Mouse (Mus musculus): ENCODE measurements at regions not wholly inside any gene's neighbourhood (a gene's known extent, or its start where the extent isn't known, plus 50 kb on each side); places are given as distances from the start of the nearest gene placed in this dataset.
A peak's percentile ranks its signal among the peaks of the same experiment; 100 is the strongest.
"Not testable (repeated sequence)": the region's sequence is repeated elsewhere in the genome, so short reads cannot be mapped to it uniquely, and the experiment has no call there.

- peak; percentile 88 for ATAC-seq (ENCODE audit: low FRiP score, low read depth)
- no peaks in the 10 kb centered on the region for H3K27me3 ChIP-seq
- H3K4me3 ChIP-seq, result no peak overlapping the region
- 12% methylated on average over 12 of the region's 12 CpGs for WGBS
- H3K4me2 ChIP-seq, result peak overlapping the region; percentile 32
- no peaks in the 10 kb centered on the region for H3K36me3 ChIP-seq
- H3K27ac ChIP-seq (replicated peaks), result 0 out of 2 replicates have a peak overlapping the region, but pooled peaks have one; percentile 38
- no peak overlapping the region for H3K9ac ChIP-seq
- no peaks in the 10 kb centered on the region for H3K9me3 ChIP-seq
- peaks cover 16% of the 10 kb centered on the region for H3K4me1 ChIP-seq (replicated peaks)
These were observed 125.7 kb downstream of the Tas2r134 start for GRCm38 (mm10) chr2:51752941-51753564.

DNA sequence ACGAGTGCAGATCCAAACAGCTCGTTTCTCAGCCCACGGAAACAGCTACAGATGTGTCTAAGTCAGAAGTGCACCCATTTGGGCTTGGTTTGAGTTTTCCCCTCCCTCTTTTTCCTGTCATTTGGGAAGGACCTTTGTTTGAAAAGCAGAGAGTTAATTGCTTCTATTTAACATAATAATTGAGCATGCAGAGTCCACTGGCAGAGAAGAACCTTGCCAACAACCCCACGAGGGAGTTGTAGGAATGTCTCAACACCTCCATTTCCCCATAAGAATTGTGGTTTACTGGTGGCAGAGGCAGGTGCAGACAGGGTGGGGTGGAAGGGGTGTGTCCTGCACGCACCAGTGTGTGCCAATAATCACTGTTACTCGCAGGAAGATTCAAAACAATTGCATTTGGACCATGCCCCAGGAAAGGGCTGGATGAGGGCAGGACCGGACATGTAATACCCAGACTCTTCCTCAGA, 126.3 kb downstream of the Tas2r134 start:
- WGBS, result 19% methylated on average over 7 of the region's 7 CpGs
- Histone ChIP-seq H3K27ac (replicated peaks) (0 out of 2 replicates have a peak overlapping the region, but pooled peaks have one; percentile 38), H3K4me1 (replicated peaks) (peaks cover 16% of the 10 kb centered on the region), H3K9ac (no peak overlapping the region), H3K4me3 (no peak overlapping the region), H3K4me2 (peak overlapping the region; percentile 32), H3K9me3 (no peaks in the 10 kb centered on the region), H3K36me3 (no peaks in the 10 kb centered on the region), H3K27me3 (no peaks in the 10 kb centered on the region)
- peak; percentile 27; the same call in 1 of the 2 replicates for ATAC-seq (ENCODE audit: low FRiP score, low read depth)

DNA sequence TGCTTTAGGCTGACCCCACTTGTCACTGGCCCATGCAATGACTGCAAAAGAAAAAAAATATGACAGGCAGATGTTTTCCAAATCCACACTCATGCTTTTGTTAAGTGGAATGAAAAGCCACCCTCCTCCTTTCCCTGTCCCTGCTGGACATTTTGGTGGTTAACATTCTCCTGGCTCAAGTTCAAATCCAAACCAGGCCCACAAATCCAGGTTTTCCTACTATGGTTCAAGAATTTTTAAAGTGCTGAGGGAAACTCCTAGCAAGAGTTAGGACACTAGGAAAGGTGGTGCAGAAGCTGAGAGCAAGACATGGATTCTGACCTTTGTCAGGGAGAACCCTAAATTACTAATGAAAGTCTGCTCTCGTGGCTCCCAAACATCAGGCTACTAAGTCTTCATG, 130.1 kb downstream of the Tas2r134 start:
- peaks cover 16% of the 10 kb centered on the region for H3K4me1 ChIP-seq (replicated peaks)
- no peaks in the 10 kb centered on the region for H3K36me3 ChIP-seq
- no peak for ATAC-seq (ENCODE audit: low FRiP score, low read depth)
- H3K9ac ChIP-seq, result no peak overlapping the region
- H3K27ac ChIP-seq (replicated peaks), result no peak overlapping the region
- H3K27me3 ChIP-seq, result no peaks in the 10 kb centered on the region
- H3K9me3 ChIP-seq, result no peaks in the 10 kb centered on the region
- WGBS, result 87% methylated on average over 1 of the region's 1 CpGs
- no peak overlapping the region for H3K4me3 ChIP-seq
- no peak overlapping the region for H3K4me2 ChIP-seq

GRCm38 (mm10) chr2:51758093-51758492, 130.8 kb downstream of the Tas2r134 start:
- ATAC-seq (ENCODE audit: low FRiP score, low read depth), result no peak
- no peak overlapping the region for H3K27ac ChIP-seq (replicated peaks)
- no peak overlapping the region for H3K9ac ChIP-seq
- no peak overlapping the region for H3K4me2 ChIP-seq
- H3K9me3 ChIP-seq, result no peaks in the 10 kb centered on the region
- no peaks in the 10 kb centered on the region for H3K36me3 ChIP-seq
- H3K4me3 ChIP-seq, result no peak overlapping the region
- WGBS, result 87% methylated on average over 8 of the region's 8 CpGs
- H3K27me3 ChIP-seq, result no peaks in the 10 kb centered on the region
- H3K4me1 ChIP-seq (replicated peaks), result peaks cover 9% of the 10 kb centered on the region

DNA sequence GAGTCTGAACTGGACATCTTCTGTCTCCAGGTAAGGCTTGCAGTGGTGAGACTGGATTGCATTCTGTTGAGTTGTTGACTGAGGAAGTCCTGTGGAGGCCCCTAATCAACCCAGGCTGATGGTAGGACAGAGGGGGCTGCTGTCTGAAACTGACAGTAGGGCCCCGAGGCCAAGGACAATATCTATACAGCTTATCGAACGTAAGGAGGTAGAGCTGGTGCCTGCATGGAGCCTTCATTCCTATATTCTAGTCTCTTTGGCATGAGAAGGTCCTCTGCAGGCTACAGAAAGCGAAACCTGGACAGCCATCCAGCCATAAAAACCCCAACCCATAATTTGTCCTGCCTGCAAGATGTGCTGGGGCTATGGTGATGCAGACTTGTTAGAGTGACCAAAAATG, 135.6 kb downstream of the Tas2r134 start:
- 89% methylated on average over 4 of the region's 4 CpGs for WGBS
- Histone ChIP-seq H3K9ac (no peak overlapping the region), H3K27ac (replicated peaks) (no peak overlapping the region), H3K4me1 (replicated peaks) (peaks cover 4% of the 10 kb centered on the region), H3K36me3 (no peaks in the 10 kb centered on the region), H3K27me3 (no peaks in the 10 kb centered on the region), H3K4me3 (no peak overlapping the region), H3K4me2 (no peak overlapping the region), H3K9me3 (no peaks in the 10 kb centered on the region)
- no peak for ATAC-seq (ENCODE audit: low FRiP score, low read depth)

- 0 out of 2 replicates have a peak, but pooled peaks have one; percentile 6 for ATAC-seq (ENCODE audit: low FRiP score, low read depth)
- Histone ChIP-seq H3K4me3 (no peak overlapping the region), H3K9me3 (no peaks in the 10 kb centered on the region), H3K4me2 (no peak overlapping the region), H3K9ac (no peak overlapping the region), H3K4me1 (replicated peaks) (peaks cover 16% of the 10 kb centered on the region), H3K27ac (replicated peaks) (no peak overlapping the region), H3K36me3 (no peaks in the 10 kb centered on the region), H3K27me3 (no peaks in the 10 kb centered on the region)
- 54% methylated on average over 4 of the region's 4 CpGs for WGBS
These were observed 140.3 kb downstream of the Tas2r134 start for GRCm38 (mm10) chr2:51767507-51768135.

- 31% methylated on average over 12 of the region's 12 CpGs for WGBS
- Histone ChIP-seq H3K4me3 (no peak overlapping the region), H3K9ac (no peak overlapping the region), H3K9me3 (no peaks in the 10 kb centered on the region), H3K27me3 (no peaks in the 10 kb centered on the region), H3K36me3 (no peaks in the 10 kb centered on the region), H3K4me1 (replicated peaks) (peaks cover 16% of the 10 kb centered on the region), H3K27ac (replicated peaks) (0 out of 2 replicates have a peak overlapping the region, but pooled peaks have one; percentile 6), H3K4me2 (no peak overlapping the region)
- peak; percentile 85 for ATAC-seq (ENCODE audit: low FRiP score, low read depth)
These were observed 141.3 kb downstream of the Tas2r134 start for GRCm38 (mm10) chr2:51768298-51769271.

DNA sequence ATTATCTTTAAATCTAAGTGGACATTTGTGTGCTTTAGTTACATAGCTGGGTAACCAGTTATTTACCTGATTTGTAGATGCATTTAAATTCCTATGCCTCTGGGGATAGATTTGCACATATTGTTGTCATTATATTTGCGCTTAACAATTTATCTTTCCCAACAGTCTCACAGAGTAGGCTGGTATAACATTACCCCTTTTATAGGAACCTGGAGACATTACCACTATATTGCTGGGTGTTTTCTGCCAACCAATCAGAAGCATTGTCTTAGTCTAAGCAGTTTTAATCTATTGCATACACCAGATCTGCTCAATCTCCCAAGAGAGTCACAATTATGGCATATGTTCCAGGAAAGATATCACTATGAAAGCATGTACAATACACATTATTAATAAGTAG, 149.8 kb downstream of the Rbm43 start:
- Histone ChIP-seq H3K27ac (replicated peaks) (no peak overlapping the region), H3K9me3 (no peaks in the 10 kb centered on the region), H3K4me2 (no peak overlapping the region), H3K4me1 (replicated peaks) (no peaks in the 10 kb centered on the region), H3K9ac (no peak overlapping the region), H3K36me3 (no peaks in the 10 kb centered on the region), H3K4me3 (no peak overlapping the region), H3K27me3 (no peaks in the 10 kb centered on the region)
- no peak for ATAC-seq (ENCODE audit: low FRiP score, low read depth)
- 82% methylated on average over 1 of the region's 1 CpGs for WGBS

- Histone ChIP-seq H3K27ac (replicated peaks) (no peak overlapping the region), H3K4me2 (no peak overlapping the region), H3K27me3 (no peaks in the 10 kb centered on the region), H3K36me3 (no peaks in the 10 kb centered on the region), H3K9ac (no peak overlapping the region), H3K4me3 (no peak overlapping the region), H3K4me1 (replicated peaks) (no peaks in the 10 kb centered on the region), H3K9me3 (no peaks in the 10 kb centered on the region)
- ATAC-seq (ENCODE audit: low FRiP score, low read depth), result no peak
- WGBS, result 53% methylated on average over 3 of the region's 3 CpGs
These were observed 146.1 kb downstream of the Rbm43 start for GRCm38 (mm10) chr2:51788896-51789295.

DNA sequence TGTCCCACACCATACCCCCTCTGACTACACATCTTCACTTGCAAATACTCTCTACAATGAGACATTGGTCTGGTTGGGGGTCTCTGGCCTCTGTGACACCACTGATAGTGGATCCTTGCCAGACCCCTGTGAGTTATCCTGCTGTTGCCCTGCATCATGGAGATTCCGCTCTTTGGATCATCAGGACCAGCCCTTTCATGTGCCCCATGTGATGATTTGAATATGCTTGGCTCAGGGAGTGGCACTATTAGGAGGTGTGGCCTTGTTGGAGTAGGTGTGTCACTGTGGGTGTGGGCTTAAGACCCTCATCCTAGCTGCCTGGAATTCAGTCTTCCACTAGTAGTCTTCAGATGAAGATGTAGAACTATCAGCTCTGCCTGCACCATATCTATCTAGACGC, 141.7 kb downstream of the Rbm43 start:
- ATAC-seq (ENCODE audit: low FRiP score, low read depth); H3K9me3 ChIP-seq: not testable (repeated sequence)
- WGBS, result 90% methylated on average over 2 of the region's 2 CpGs

GRCm38 (mm10) chr2:51799856-51800255, 135.1 kb downstream of the Rbm43 start:
- no peaks in the 10 kb centered on the region for H3K9me3 ChIP-seq
- no peak for ATAC-seq (ENCODE audit: low FRiP score, low read depth)
- H3K4me2 ChIP-seq, result no peak overlapping the region
- no peak overlapping the region for H3K4me3 ChIP-seq
- no peaks in the 10 kb centered on the region for H3K27me3 ChIP-seq
- no peaks in the 10 kb centered on the region for H3K4me1 ChIP-seq (replicated peaks)
- no peak overlapping the region for H3K27ac ChIP-seq (replicated peaks)
- no peaks in the 10 kb centered on the region for H3K36me3 ChIP-seq
- no peak overlapping the region for H3K9ac ChIP-seq
- WGBS, result 97% methylated on average over 1 of the region's 1 CpGs

More for the DNA sequence above, 141.7 kb downstream of the Rbm43 start:
- H3K4me1 ChIP-seq (replicated peaks); H3K27ac ChIP-seq (replicated peaks); H3K9ac ChIP-seq; H3K4me3 ChIP-seq; H3K4me2 ChIP-seq; H3K27me3 ChIP-seq; H3K36me3 ChIP-seq: not testable (repeated sequence)

GRCm38 (mm10) chr2:51822976-51823375, 112.0 kb downstream of the Rbm43 start:
- no peak overlapping the region for H3K4me3 ChIP-seq
- WGBS, result 72% methylated on average over 2 of the region's 2 CpGs
- no peaks in the 10 kb centered on the region for H3K9me3 ChIP-seq
- H3K4me1 ChIP-seq (replicated peaks), result no peaks in the 10 kb centered on the region
- no peaks in the 10 kb centered on the region for H3K36me3 ChIP-seq
- ATAC-seq (ENCODE audit: low FRiP score, low read depth), result no peak
- no peak overlapping the region for H3K9ac ChIP-seq
- H3K4me2 ChIP-seq, result no peak overlapping the region
- H3K27me3 ChIP-seq, result no peaks in the 10 kb centered on the region
- no peak overlapping the region for H3K27ac ChIP-seq (replicated peaks)
